Mouse (Mus musculus): Measurements from ENCODE around the gene Ssc5d. TPM values are rescaled to one million over a fixed set of nuclear protein-coding genes. Genes with fewer than 3 reads are reported as not detected.

Gene Ssc5d
- under 1 TPM; 0.07 to 0.42 TPM for total RNA-seq (2023)

DNA sequence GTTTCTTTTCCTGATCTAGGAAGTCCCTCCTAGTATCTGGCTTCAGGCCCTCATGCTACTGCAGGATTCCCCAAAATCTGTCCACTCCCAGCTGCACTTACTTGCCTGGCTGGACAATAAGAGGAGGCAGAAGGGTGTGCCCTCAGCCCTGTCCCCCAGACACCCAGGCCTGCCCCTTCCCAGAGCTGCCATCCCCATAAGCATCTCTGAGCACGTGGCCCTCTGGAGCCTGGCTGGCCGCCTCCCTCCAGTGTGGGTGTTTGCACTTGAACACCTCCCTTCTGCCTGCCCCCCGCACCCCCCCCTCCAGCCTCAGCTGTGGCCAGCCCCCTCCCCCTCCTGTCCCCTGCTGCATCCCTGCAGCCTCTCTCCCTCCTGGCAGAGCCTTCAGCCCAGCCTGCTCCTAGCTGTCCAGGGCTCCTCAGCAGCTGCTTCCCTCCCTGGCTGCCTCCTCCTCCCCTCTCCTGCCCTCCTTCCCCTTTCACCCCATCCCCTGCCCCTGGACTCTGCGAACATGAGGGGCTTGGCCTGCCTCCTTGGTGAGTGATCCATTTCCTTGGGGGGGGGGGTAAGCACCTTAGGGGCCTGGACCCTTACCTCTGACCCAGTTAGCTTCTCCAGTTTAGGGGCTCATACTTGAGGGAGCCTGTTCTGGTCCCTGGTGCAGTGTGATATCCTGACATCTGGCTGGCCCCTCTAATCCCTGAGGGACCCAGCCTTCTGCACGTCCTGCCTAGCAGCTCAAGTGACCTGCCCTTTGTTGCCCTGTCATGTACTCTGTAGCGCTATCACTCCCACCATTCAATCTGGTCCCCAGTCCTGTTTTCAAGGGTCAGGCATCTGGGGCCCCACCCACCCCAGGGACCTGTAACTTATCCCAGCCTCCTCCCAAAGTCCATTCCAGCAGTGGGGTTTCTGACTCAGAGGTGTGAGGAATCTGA lies at the start of gene Ssc5d:
TSS of gene Ssc5d (plus strand) at position 345 of the 941 bp plus-strand sequence.

DNA sequence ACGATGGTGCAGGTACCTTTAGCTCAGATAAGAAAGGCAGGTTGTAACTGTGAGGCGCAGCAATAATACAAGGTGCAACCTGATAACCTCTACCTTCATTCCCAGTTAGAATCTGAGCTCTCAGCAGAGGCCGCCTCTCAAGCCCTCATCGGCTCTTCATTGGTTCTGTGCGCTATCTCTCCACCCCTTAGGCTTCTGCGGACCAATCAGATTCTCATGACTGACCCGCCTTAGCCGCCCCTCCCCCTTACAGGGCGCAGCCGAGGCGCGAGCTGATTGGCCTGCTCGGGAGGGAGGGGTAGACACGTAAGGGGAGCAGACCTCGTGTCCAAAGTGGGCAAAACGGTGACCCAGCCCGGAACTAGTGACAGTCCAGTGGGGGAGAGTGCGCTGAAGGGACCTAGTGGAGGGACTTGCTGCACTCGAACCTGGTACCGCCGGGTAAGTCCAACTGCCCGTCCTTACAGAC lies 48.8 kb upstream of the Ssc5d start, which contains the start of gene Isoc2a:
TSS of gene Isoc2a (plus strand) at position 401 of the 469 bp plus-strand sequence.

DNA sequence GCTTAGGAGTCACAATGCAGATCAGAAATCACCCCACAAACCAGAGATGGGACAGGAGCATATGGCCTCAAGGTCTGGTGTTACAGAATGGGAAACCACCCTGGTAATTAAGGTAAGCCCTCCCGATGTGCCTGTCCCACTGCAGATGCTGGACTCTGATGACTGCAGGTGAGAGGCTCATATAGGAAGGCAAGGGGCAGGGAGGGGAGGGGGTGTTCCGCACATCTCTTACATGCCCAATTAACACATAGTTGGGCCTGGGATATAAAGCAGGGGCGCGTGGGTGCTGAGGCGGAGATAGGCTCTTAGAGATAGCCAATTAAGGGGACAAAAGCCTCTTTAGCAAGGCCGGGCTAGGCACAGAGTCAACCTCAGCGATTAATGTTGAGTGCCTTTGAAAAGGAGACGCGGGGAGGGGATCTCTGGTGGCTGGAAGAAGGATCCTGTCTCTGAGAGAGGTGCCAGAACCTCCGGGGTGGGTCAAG lies 19.1 kb upstream of the Ssc5d start, which contains the start of gene Gm36210:
TSS of gene Gm36210 (minus strand) at position 51 of the 485 bp plus-strand sequence.

DNA sequence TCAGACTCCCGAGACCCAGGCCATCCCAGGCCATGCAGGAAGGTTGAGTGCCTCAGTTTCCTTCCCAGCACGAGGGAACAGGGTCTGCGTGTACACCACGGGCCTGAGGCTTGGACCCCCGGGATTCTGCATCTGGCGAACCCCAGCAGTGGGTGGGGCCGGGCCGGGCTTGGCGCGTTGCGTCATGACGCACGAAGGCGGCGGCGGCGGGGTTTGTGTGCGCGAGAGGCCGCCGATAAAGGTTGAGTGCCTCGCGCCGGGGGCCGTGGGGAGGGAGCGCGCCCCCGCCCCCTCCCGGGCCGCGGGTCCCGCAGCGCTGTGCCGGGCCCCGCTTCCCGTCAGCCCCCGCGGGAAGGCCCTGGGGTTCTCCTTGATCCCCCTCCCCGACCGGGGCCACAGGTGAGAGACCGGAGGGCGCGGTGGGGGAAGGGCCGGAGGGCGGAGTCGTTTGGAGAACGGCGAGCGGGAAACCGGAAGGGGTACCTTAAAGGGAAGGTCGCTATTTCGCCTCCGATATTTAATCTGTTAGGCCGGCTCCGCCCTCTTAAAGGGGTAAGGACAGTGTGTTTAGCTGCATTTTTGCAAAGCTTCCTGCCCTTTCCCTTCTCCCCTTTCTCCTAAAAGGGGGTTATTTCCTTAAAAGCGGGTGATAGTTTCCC lies 10.4 kb upstream of the Ssc5d start, which contains the start of gene Zfp628:
TSS of gene Zfp628 (plus strand) at position 211 of the 659 bp plus-strand sequence.

DNA sequence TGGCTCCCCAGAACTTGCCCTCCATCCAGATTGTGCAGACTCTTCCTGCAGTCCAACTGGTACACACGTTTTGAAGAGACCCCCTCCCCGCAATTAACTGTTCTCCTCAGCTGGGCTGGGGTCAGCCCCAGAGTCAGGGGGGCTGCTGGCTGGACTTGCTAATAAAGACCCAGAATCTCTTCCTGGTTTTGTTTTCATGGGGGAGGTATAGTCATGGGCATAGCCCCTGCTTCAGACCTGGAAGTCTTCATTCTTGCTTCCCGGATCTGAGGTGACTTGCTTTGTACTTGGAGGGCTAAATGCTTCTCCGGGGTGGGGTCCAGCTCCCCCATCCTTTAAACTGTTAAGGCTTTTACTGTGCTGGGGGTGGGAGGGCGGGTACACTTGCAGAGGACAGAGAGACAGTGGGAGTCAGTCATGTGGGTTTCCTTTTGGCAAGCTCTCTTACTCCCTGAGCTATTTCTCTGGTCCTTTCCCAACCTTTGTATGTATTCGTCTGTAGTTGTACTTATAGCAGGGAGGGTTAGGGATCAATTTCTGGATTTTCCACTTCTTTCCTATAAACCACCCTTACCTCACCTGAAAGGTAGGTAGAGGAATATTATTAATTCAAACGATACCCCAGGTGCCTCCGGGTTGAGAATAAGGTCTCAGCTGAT lies 3.6 kb upstream of the Ssc5d start, which contains the start of gene Nat14:
TSS of gene Nat14 (plus strand) at position 205 of the 659 bp plus-strand sequence.

DNA sequence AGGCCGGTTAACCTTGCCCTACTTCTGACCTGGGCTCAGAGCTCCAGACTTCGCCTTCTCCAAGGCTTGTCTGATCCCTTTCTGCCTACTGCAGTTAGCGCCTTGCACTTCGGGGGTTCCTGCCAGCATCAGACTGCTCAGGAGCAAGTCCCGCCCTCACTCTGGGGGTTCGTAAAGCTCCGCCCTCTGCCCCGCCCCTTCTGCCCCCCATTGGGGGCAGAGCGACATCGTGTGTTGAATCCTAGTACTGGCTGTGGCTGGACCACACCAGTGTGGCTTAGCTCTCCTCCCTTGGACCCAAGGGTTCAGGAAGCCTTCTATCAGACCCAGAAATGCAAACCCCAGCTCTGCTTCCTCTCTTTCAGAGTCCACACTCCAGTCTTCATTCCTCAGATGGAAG lies 38.7 kb downstream of the Ssc5d start, which contains the start of gene Sbk2:
TSS of gene Sbk2 (minus strand) at position 135 of the 400 bp plus-strand sequence.

DNA sequence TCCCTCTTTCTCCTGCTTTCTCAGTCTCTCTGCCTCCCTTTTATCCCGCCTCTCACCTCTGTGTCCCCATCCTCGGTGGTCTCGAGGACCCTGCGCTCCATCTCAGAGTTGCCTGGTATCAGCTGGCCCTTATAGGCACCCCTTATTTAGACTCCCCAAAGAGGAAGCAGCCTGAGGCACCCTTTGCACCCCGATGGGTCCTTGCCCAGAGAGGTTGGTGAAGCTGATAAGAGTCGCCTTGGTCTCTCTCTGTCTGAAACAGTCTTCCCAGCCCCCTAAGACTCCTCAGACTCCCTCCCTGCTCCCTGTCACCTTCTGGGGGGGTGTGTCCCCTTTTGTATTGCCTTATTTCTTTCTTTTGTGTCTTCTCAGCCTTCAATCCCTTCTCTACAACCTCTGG lies 45.5 kb downstream of the Ssc5d start, which contains the start of gene Sbk3:
TSS of gene Sbk3 (minus strand) at position 101 of the 400 bp plus-strand sequence.

Other genes starting within 250 kb of the Ssc5d start
- 10 to 100 TPM; 15.7 to 22.2 TPM for gene Hspbp1, start 240.7 kb upstream of the Ssc5d start, total RNA-seq (2023)
- under 1 TPM in 1 of 2 experiments, not detected in 1; 0.28 TPM for gene Brsk1, start 235.2 kb upstream of the Ssc5d start, total RNA-seq (2023)
- gene Tmem150b, start 200.5 kb upstream of the Ssc5d start, total RNA-seq (2023): 10 to 100 TPM; 20.0 to 21.3 TPM
- 100 to 1,000 TPM; 113 TPM for gene Kmt5c, start 185.7 kb upstream of the Ssc5d start, total RNA-seq (2023)
- gene Cox6b2, start 172.7 kb upstream of the Ssc5d start, total RNA-seq (2023): 10 to 100 TPM; 36.5 to 36.7 TPM
- gene Fam71e2, start 154.5 kb upstream of the Ssc5d start, total RNA-seq (2023): not detected
- not detected for gene Il11, start 142.9 kb upstream of the Ssc5d start, total RNA-seq (2023)
- gene Tmem190, start 142.8 kb upstream of the Ssc5d start, total RNA-seq (2023): not detected
- 1 to 10 TPM; 2.1 to 2.4 TPM for gene Tmem238, start 136.1 kb upstream of the Ssc5d start, total RNA-seq (2023)
- 1,000 to 10,000 TPM in 1 of 2 experiments, 100 to 1,000 TPM in 1; 932 to 1,065 TPM for gene Rpl28, start 132.9 kb upstream of the Ssc5d start, total RNA-seq (2023)
- gene Ube2s, start 113.2 kb upstream of the Ssc5d start, total RNA-seq (2023): 100 to 1,000 TPM; 229 to 230 TPM
- not detected for gene Shisa7, start 81.1 kb upstream of the Ssc5d start, total RNA-seq (2023)
- gene Isoc2b, start 55.5 kb upstream of the Ssc5d start, total RNA-seq (2023): 1 to 10 TPM; 4.5 to 7.4 TPM
- gene Isoc2a, start 48.6 kb upstream of the Ssc5d start, total RNA-seq (2023): 1 to 10 TPM; 5.8 to 7.4 TPM
- not detected for gene Gm36210, start 19.3 kb upstream of the Ssc5d start, total RNA-seq (2023)
- gene Zfp628, start 10.6 kb upstream of the Ssc5d start, total RNA-seq (2023): 10 to 100 TPM; 12.6 to 13.0 TPM
- gene Nat14, start 3.8 kb upstream of the Ssc5d start, total RNA-seq (2023): 1 to 10 TPM; 2.3 to 3.0 TPM
- gene Sbk2, start 38.6 kb downstream of the Ssc5d start, total RNA-seq (2023): not detected
- not detected for gene Sbk3, start 45.4 kb downstream of the Ssc5d start, total RNA-seq (2023)
- 1 to 10 TPM; 4.7 to 5.2 TPM for gene Zfp579, start 70.4 kb downstream of the Ssc5d start, total RNA-seq (2023)
- 10 to 100 TPM; 13.7 to 14.8 TPM for gene Zfp524, start 88.6 kb downstream of the Ssc5d start, total RNA-seq (2023)
- 10 to 100 TPM; 26.8 to 27.6 TPM for gene Fiz1, start 88.9 kb downstream of the Ssc5d start, total RNA-seq (2023)
- gene Gm44973, start 89.7 kb downstream of the Ssc5d start, total RNA-seq (2023): not detected
- 10 to 100 TPM; 28.4 to 28.5 TPM for gene Zfp865, start 94.6 kb downstream of the Ssc5d start, total RNA-seq (2023)
- gene Ccdc106, start 94.8 kb downstream of the Ssc5d start, total RNA-seq (2023): under 1 TPM; 0.42 to 0.70 TPM
- under 1 TPM in 1 of 2 experiments, not detected in 1; 0.71 TPM for gene 4632433K11Rik, start 108.3 kb downstream of the Ssc5d start, total RNA-seq (2023)
- gene Zfp784, start 112.7 kb downstream of the Ssc5d start, total RNA-seq (2023): 1 to 10 TPM; 2.1 to 2.6 TPM
- not detected for gene Zfp580, start 125.8 kb downstream of the Ssc5d start, total RNA-seq (2023)
- gene U2af2, start 136.4 kb downstream of the Ssc5d start, total RNA-seq (2023): 100 to 1,000 TPM; 211 to 222 TPM
- 100 to 1,000 TPM; 143 to 145 TPM for gene Epn1, start 154.4 kb downstream of the Ssc5d start, total RNA-seq (2023)
- not detected for gene Rfpl4, start 191.2 kb downstream of the Ssc5d start, total RNA-seq (2023)
- not detected for gene Rasl2-9, start 200.2 kb downstream of the Ssc5d start, total RNA-seq (2023)
- not detected for gene Vmn1r55, start 223.9 kb downstream of the Ssc5d start, total RNA-seq (2023)

Data from neutrophil, adult 83 days (primary cell).